Mouse (Mus musculus): ENCODE results near the gene Lemd1. TPM values are rescaled to one million over a fixed set of nuclear protein-coding genes. Genes with fewer than 3 reads are reported as not detected.

The Lemd1 gene
- polyA plus RNA-seq, 1 experiment, result 0.23 TPM

GRCm38 (mm10) chr1:132289965-132290364 lies 98.7 kb downstream of the Lemd1 start:
- no peak for DNase-seq (ENCODE audit: low spot score)

DNA sequence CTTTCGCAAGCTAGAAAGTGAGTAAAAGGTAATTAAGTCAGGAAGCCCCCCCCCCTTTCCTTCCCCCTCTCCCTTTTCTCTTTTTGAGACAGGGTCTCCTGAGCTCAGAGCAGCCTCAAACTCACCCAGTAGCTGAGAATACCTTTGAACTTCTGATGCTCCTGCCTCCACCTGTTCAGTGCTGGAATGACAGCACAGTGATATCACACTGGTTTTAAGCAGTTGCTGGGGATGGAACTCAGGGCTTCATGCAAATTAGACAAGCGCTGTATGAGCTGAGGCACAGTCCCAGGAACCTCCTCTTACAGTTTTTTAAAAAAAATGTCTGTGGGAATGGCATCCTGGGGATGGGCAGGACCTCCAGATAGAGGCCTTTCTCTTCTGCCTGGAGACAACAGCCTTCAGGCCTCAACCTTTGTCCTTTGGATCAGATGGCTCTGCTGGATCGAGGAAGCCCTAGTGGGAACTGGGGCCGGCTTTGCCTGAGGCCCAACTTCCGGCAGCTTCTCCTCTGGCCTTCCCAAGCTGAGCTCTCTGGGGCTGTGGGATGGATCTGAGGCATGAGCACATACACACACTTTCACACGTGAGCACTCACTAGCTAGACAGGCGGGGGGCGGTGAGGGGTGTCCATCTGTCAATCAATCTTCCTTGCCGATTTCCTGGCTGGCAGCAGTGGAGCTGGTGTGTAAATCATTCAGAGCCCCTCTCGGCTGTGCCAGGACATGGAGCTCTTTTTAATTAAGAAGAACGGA lies 99.9 kb downstream of the Lemd1 start:
- no peak for DNase-seq (ENCODE audit: low spot score)

- DNase-seq (ENCODE audit: low spot score), result no peak
Observed at GRCm38 (mm10) chr1:132291706-132292105, 100.5 kb downstream of the Lemd1 start.

DNA sequence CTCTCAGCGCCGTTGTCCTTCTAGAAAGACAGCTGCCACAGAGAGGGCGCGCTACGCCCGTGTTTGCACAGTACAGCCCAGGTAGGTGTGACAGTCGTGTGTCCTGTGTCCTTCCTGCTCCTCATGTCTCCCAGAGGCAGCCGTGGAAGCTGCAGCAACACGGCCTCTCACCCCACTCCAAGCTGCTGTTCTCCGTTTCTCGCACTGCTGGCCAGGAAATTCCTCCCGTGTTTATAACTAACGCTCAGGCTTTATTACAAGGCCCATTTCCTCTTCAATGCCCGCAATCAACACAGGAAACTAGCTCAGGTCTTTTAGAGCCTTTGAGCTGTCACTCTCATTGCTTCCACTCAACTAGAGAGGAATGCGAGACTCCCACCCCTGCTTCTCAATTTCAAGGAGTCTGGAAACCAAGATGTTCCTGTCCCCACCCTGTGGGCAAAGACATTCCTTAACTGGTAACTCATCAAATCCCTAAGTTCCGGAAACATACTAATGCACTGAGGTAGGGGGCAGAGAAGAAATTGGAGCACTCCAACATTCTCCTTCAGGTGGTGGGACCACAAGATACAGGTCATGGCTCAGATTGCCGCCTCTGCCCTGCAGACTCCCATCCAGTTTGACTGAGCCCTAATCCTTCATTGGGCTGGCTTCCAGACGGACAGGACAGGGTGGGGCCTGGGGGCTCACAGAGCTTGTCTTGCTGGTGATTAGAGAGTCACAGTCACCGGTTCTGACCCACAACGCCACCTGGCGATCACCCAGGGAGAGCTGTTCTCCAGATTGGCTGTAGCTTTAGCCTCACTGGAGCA lies 101.3 kb downstream of the Lemd1 start:
- no peak for DNase-seq (ENCODE audit: low spot score)

DNA sequence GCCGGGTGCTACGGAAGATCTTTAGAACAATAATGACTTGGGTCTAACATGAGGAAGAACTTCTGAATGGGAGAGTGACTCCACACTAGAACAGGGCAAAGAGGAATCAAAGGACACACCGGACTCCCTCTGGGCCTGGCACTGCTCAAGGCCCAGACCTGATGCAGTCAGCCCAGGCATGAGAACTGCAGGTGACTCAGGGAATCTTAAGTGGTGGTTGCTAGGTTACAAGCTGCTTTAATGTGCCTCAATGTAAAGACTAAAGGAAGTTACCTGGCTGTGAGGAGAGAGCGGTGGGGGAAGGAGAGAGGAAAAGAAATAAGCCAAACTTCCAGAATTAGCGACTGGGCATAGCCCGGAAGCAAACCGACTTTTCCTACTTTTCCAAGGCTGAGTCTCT lies 104.3 kb downstream of the Lemd1 start:
- no peak for DNase-seq (ENCODE audit: low spot score)

DNA sequence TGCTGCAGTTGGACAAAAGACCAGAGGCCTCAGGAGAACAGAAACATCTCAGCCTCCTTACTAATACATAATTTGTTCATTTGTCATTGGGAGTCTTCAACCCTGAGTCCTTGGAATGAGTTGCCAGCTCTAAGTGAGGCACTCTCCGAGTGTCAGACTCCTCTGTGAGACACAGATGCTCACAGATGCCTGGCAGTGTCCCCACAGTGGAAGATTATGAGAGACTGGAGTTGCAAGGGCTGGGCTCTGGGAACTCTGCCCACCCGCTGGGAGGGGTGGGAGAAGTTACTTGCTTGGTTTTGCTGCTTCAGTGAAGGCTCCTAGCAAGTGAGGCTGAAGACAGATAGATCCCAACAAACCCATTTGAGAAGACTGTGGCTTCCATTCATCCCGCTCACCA lies 104.8 kb downstream of the Lemd1 start:
- no peak for DNase-seq (ENCODE audit: low spot score)

DNA sequence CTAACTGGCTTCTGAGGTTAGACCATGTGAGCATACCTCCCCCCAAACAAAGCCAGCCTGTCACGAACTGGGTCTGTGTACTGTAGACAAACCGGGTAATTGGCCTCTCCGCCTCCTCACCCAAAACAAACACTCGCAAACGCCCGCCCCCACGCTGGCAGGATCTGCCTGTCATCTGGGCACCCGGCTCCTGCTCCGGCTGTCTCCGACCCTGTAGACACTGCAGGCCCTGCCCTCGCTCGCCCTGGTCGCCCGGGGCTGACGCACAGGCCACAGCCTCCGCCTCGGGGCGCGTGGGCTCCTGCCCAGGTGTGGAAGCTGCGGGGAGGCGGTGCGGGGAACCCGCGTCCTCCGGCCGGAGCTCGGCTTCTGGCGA lies 107.2 kb downstream of the Lemd1 start, which contains the start of gene Klhdc8a:
TSS of gene Klhdc8a (plus strand) at position 202 of the 376 bp plus-strand sequence.
- DNase-seq (ENCODE audit: low spot score), result peak; percentile 54

DNA sequence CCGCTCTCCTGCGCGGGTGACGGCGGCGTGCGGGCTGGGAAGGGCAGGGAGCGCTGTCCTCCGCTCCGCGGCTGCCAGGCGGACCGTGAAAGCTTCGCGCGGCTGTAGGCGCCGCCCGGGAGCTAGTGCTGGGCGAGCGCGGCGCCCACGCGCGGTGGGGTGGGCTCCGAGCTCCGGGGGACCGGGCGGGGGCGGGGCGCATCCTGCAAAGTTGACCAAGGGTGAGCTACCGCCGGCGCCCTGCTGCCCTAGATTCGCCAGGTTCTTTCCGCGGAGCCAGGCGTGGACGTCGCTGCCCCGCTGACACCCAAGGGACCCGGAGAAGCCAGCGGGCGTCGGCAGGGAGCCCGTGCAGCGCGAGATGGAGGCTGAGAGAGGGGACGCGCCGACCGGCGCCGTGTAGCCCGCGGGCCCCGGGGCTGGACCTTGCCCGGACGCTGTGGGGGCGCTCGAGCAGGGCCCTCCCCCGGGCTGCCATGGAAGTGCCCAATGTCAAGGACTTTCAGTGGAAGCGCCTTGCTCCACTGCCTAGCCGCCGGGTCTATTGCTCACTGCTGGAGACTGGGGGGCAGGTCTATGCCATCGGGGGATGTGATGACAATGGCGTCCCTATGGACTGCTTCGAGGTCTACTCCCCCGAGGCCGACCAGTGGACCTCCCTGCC lies 107.7 kb downstream of the Lemd1 start:
- DNase-seq (ENCODE audit: low spot score), result no peak

DNA sequence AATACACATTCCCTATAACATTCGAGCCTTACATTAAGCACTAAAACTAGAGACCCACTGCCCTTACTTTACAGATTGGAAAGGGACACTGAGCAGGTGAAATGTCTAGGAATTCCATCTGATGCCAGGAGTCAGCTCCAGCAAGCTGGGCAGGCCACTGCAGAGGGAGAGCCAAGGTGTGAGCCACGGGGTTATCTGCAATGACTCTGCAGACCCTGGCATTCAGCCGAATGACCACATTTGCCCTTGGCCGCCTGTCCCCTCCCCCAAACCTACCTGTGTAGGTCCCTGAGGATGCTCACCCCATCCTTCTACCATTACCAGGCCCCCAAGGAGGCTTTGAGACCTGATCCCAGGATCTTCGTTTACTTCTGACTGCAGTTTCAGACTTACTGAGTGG lies 108.5 kb downstream of the Lemd1 start:
- no peak for DNase-seq (ENCODE audit: low spot score)

- DNase-seq (ENCODE audit: low spot score), result no peak
Observed at GRCm38 (mm10) chr1:132301242-132301641, 110.0 kb downstream of the Lemd1 start.

GRCm38 (mm10) chr1:132302341-132302866 lies 111.2 kb downstream of the Lemd1 start:
- no peak for DNase-seq (ENCODE audit: low spot score)

GRCm38 (mm10) chr1:132304618-132305214 lies 113.5 kb downstream of the Lemd1 start:
- DNase-seq (ENCODE audit: low spot score), result no peak

GRCm38 (mm10) chr1:132306160-132306559 lies 114.9 kb downstream of the Lemd1 start:
- DNase-seq (ENCODE audit: low spot score), result no peak

DNA sequence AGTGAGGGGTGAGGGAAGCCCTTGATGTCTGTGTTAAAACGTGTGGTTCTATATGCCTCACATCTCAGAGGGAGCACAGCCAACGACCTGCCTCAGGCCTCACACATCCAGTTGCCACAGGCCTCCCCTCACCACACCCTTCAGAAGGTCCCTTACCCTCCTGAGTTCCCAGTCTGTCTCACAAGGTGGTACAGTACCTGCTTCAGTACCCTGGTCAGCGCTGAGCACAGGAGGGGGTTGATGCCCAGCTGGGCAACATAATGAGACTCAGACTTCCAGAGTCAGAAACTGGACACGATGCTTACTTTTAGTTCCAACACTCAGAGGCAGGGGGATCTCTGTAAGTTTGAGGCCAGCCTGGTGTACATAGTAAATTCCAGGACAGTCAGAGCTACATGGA lies 115.6 kb downstream of the Lemd1 start:
- no peak for DNase-seq (ENCODE audit: low spot score)

GRCm38 (mm10) chr1:132307962-132308361 lies 116.7 kb downstream of the Lemd1 start:
- no peak for DNase-seq (ENCODE audit: low spot score)

DNA sequence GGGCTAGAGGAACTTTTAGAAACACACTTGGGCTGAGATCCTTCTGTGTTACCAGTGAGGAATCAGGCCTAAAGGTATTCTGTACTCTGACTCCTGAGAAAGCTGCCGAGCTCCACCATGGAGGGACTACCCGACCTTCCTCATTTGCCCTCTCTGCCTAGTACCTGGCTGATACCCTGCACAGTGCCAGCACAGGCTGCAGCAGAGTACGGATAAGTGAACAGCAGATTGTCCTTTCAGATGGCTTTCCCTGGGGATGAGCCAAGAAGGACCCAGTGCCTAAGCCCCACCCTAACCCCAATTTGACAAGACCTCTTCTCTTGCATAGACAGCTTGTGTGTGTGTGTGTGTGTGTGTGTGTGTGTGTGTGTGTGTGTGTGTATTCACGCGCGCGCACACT lies 117.4 kb downstream of the Lemd1 start:
- DNase-seq (ENCODE audit: low spot score), result no peak

Other genes with a start within 250 kb of the Lemd1 start
- 5.6 and 5.7 TPM in 2 replicates for gene Slc45a3, start 228.5 kb upstream of the Lemd1 start, polyA plus RNA-seq (2012; rRNA removed)
- gene Elk4, start 183.8 kb upstream of the Lemd1 start, polyA plus RNA-seq (2012; rRNA removed), result 35.7 and 51.0 TPM in 2 replicates
- 35.2 and 43.2 TPM in 2 replicates for gene Mfsd4a, start 123.4 kb upstream of the Lemd1 start, polyA plus RNA-seq (2012; rRNA removed)
- gene Cdk18, start 51.7 kb upstream of the Lemd1 start, polyA plus RNA-seq (2012; rRNA removed), result 20.5 and 26.8 TPM in 2 replicates
- gene AC124108.1, start within 50 bp of the Lemd1 start, polyA plus RNA-seq (2012; rRNA removed), result 0.15 and 0.21 TPM in 2 replicates
- not detected in 2 replicates for gene Gm10188, start 38.3 kb downstream of the Lemd1 start, polyA plus RNA-seq (2012; rRNA removed)
- 1.2 and 1.5 TPM in 2 replicates for gene Klhdc8a, start 107.2 kb downstream of the Lemd1 start, polyA plus RNA-seq (2012; rRNA removed)
- 3.4 TPM in 2 replicates for gene Nuak2, start 124.7 kb downstream of the Lemd1 start, polyA plus RNA-seq (2012; rRNA removed)
- 7.9 and 9.8 TPM in 2 replicates for gene Tmcc2, start 199.8 kb downstream of the Lemd1 start, polyA plus RNA-seq (2012; rRNA removed)
- 20.2 and 20.8 TPM in 2 replicates for gene Dstyk, start 226.1 kb downstream of the Lemd1 start, polyA plus RNA-seq (2012; rRNA removed)